Mouse (Mus musculus) cerebellum, adult 2 months (tissue): ENCODE results near the gene Bahd1.

Experiments used
- CTCF ChIP-seq: fragments of 200-500 bp; IDR thresholded peaks from 2 replicates; pipeline ENCODE4 v1.5.1; 2011; ENCODE audit warnings: low read depth, mild to moderate bottlenecking, control low read depth, low read length, moderate library complexity, borderline replicate concordance; ENCODE audit not compliant: insufficient read depth
- POLR2A ChIP-seq: fragments of 200-500 bp; IDR thresholded peaks from 2 replicates; pipeline ENCODE4 v1.6.1; 2011; ENCODE audit warnings: low read length, control low read depth, borderline replicate concordance; ENCODE audit not compliant: insufficient read depth

GRCm38 (mm10) chr2:118949699-118950098, 49.5 kb downstream of the Bahd1 start:
- TF ChIP-seq POLR2A (no peak), CTCF (no peak)
